Mouse (Mus musculus): Measurements from ENCODE around the gene Olfr1232. TPM values are rescaled to one million over a fixed set of nuclear protein-coding genes. Genes with fewer than 3 reads are reported as not detected.

Olfr1232 gene
- polyA plus RNA-seq (2012; rRNA removed) = not detected in 2 replicates

DNA sequence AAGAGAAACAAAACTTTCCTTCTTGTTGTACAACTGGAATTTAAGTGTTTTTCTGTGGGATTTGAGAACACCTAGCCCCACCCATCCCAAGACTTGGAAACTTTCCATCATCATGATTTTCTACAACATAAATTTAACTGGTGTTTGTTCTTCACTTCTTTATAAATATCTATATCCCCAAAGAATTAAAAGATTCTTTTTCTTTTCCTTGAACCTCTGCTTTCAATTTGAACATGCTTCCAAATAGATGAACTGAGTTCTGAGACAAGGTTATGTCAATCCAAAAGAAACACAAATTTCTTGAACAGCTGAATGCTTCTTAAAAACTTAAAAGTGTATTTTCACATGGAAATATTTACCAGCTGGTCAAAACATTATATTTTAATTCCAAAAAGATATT is at the start of gene Olfr1232:
TSS of gene Olfr1232 (minus strand) at position 101 of the 400 bp plus-strand sequence.
- no peak for DNase-seq (ENCODE audit: low read depth, low spot score)

DNA sequence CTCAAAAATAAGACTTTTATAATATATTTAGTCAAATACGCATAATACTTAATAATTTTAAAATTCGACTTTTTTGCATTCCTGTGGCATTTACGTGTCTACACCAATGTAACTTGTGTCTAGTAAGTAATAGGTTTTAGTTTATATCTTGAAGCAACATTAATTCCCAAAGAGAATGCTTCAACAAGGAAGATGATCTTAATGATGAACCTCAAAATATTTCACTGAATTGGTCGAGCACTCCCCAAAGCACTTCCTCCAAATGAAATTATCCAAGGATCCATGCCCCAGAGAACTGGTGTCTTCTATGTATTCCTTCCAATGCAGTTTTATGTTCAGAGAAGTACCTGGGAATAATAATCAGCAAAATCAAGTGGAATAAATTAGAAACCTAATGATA is 35.3 kb upstream of the Olfr1232 start, which contains the start of gene Olfr1234:
TSS of gene Olfr1234 (minus strand) at position 101 of the 400 bp plus-strand sequence.
- no peak for DNase-seq (ENCODE audit: low read depth, low spot score)
- WGBS = 76% methylated on average over 4 of the region's 4 CpGs

DNA sequence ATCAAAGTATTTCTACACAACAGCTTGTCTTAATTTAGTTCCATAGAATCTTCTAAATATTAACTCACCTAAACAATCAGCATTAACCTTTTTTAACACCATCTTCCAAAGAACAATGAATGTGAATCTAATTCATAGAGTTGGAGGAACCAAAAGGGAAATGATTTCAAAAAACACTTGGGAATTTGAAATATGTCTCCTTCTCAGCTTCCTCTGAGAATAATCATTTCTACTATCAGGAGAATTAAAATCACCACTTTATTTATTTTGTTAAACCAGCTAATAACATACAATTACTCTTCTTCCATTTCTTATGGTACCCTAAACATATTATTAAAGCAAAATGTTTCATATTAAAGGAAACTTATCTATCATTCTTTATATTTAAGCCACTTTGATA is 12.8 kb upstream of the Olfr1232 start, which contains the start of gene Olfr1233:
TSS of gene Olfr1233 (minus strand) at position 101 of the 400 bp plus-strand sequence.
- no peak for DNase-seq (ENCODE audit: low read depth, low spot score)

DNA sequence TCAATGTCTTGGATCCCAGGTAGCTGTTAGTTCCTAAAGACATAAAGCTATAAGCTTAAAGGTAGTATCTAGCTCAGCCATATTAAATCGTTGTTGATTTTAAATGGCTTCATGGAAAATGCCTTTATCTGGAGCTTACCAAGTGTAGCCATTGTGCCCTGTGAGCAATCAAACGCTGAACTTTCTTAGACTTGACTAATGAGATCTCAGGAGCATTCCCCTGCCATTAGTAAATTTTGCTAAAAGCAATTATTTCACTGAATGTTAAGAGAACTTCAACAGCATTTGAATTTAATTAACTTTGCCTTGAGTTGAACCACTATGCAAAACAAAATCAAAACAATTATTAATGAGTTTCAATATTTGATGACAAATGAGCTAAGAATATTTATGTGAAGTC is 22.5 kb downstream of the Olfr1232 start, which contains the start of gene Olfr1231:
TSS of gene Olfr1231 (minus strand) at position 101 of the 400 bp plus-strand sequence.
- no peak for DNase-seq (ENCODE audit: low read depth, low spot score)
- WGBS = 74% methylated on average over 2 of the region's 2 CpGs

DNA sequence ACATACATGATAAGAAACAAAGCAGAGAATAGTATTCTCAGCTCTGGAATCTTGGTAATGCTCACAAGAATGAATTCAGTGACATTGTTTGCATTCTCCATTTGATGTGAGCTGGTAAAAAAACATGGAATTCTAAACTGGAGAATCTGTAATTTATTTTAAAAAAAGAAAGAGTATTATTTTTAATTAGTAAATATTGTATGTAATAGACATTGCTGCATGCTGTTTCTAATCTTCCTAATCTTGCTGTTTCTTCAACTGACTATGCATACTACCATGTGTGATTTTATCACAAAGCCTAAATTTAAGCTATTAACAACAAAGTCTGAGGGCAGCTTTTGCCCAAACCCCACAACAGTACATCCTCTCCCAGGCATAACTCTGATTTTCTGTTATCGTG is 32.3 kb downstream of the Olfr1232 start, which contains the start of gene Olfr1230:
TSS of gene Olfr1230 (minus strand) at position 101 of the 400 bp plus-strand sequence.
- WGBS = 82% methylated on average over 1 of the region's 1 CpGs
- no peak for DNase-seq (ENCODE audit: low read depth, low spot score)

DNA sequence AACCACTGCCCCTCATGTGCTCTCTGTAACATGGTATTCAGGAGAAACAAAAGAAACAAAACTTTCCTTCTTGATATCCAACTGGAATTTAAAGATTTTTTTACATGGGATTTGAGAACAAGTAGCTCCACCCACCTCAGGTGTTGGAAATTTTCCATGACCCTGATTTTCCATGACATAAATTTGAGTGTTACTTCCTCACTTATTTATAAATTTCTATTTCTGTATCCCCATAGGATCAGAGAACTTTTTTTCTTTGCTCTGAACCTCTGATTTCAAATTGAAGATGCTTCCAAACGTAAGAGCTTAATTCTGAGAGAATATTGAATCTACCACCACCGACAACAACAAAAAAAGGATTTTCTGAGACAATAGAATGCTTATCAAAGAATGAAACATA is 41.6 kb downstream of the Olfr1232 start, which contains the start of gene Olfr1229:
TSS of gene Olfr1229 (minus strand) at position 101 of the 400 bp plus-strand sequence.
- no peak for DNase-seq (ENCODE audit: low read depth, low spot score)
- WGBS = 68% methylated on average over 2 of the region's 2 CpGs

Other genes with a start within 250 kb of the Olfr1232 start
- gene Olfr1219, start 246.2 kb downstream of the Olfr1232 start, polyA plus RNA-seq (2012; rRNA removed) = not detected in 2 replicates
- not detected in 2 replicates for gene Olfr1220, start 222.8 kb downstream of the Olfr1232 start, polyA plus RNA-seq (2012; rRNA removed)
- not detected in 2 replicates for gene Olfr1221, start 212.4 kb downstream of the Olfr1232 start, polyA plus RNA-seq (2012; rRNA removed)
- not detected in 2 replicates for gene Olfr1222, start 196.6 kb downstream of the Olfr1232 start, polyA plus RNA-seq (2012; rRNA removed)
- gene Olfr1223, start 178.1 kb downstream of the Olfr1232 start, polyA plus RNA-seq (2012; rRNA removed) = not detected in 2 replicates
- not detected in 2 replicates for gene Olfr1224-ps1, start 165.6 kb downstream of the Olfr1232 start, polyA plus RNA-seq (2012; rRNA removed)
- gene Olfr1225, start 155.0 kb downstream of the Olfr1232 start, polyA plus RNA-seq (2012; rRNA removed) = not detected in 2 replicates
- gene Olfr1226, start 129.6 kb downstream of the Olfr1232 start, polyA plus RNA-seq (2012; rRNA removed) = not detected in 2 replicates
- gene Olfr1228, start 75.6 kb downstream of the Olfr1232 start, polyA plus RNA-seq (2012; rRNA removed) = not detected in 2 replicates
- not detected in 2 replicates for gene Olfr1229, start 41.7 kb downstream of the Olfr1232 start, polyA plus RNA-seq (2012; rRNA removed)
- gene Olfr1230, start 32.4 kb downstream of the Olfr1232 start, polyA plus RNA-seq (2012; rRNA removed) = not detected in 2 replicates
- not detected in 2 replicates for gene Olfr1231, start 22.6 kb downstream of the Olfr1232 start, polyA plus RNA-seq (2012; rRNA removed)
- not detected in 2 replicates for gene Olfr1233, start 12.7 kb upstream of the Olfr1232 start, polyA plus RNA-seq (2012; rRNA removed)
- not detected in 2 replicates for gene Olfr1234, start 35.2 kb upstream of the Olfr1232 start, polyA plus RNA-seq (2012; rRNA removed)
- not detected in 2 replicates for gene Olfr1238, start 80.0 kb upstream of the Olfr1232 start, polyA plus RNA-seq (2012; rRNA removed)
- gene Olfr1239, start 90.7 kb upstream of the Olfr1232 start, polyA plus RNA-seq (2012; rRNA removed) = not detected in 2 replicates
- gene Olfr1240, start 113.3 kb upstream of the Olfr1232 start, polyA plus RNA-seq (2012; rRNA removed) = not detected in 2 replicates
- gene Olfr1241, start 157.5 kb upstream of the Olfr1232 start, polyA plus RNA-seq (2012; rRNA removed) = not detected in 2 replicates
- not detected in 2 replicates for gene Olfr1242, start 168.7 kb upstream of the Olfr1232 start, polyA plus RNA-seq (2012; rRNA removed)
- gene Olfr1243, start 201.8 kb upstream of the Olfr1232 start, polyA plus RNA-seq (2012; rRNA removed) = not detected in 2 replicates
- gene Olfr1245, start 248.8 kb upstream of the Olfr1232 start, polyA plus RNA-seq (2012; rRNA removed) = not detected in 2 replicates

Data from large intestine, adult 2 months (tissue).